Mouse (Mus musculus) liver, adult 10 weeks (tissue): ENCODE results near the gene Tnfrsf13b. TPM values are rescaled to one million over a fixed set of nuclear protein-coding genes. Genes with fewer than 3 reads are reported as not detected.

Experiments
- polyA plus RNA-seq: library from polyadenylated mRNA; stranded (reverse); fragments of 350-450 nt; fragmentation: Illumina TruSeq; extraction: RNeasy Lipid Tissue Mini Kit (QIAGEN cat#74804); gene quantifications from one replicate; pipeline ENCODE4 v1.2.3, GENCODE M21; 2014; ENCODE audit warnings: low read depth, low replicate concordance

The Tnfrsf13b gene
- 0.40 TPM for polyA plus RNA-seq

DNA sequence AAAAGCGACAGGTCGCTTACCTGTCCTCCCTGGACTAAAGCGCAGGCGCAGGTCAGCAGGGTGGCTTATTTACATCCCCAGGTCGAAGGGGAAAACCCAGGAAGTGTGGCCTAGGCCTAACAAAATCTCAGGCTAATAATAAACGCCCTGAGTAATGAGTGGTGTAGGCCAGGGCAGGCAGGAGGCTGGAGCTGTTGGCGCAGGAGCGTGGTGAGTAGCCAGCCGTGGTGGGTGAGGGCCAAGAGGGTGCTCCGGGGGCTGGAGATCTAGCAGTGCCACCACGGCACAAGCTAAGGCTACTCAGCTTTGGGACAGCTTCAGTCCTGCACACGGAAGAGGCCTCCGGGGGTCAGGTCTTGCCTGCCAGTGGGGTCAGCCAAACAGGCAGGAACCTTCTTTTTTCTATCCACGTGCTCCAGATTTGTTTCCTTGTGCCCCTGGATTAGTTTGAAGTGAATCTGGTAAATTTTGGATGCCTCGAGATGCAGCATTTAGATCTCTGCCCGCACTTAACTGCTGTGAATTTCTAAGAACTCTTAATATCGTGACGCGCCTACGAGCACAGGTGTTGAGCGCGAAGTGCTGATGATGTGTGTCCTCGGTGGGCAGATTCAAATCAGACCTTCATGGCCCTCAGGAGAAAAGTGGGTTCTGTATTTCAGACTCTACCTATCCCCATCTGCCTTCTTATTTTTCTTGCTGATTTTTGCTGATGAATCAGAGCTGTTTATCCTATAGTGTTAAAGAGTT, at the start of gene Tnfrsf13b:
Gene Tnfrsf13b (plus strand): TSS at position 150 of the 750 bp plus-strand sequence.

DNA sequence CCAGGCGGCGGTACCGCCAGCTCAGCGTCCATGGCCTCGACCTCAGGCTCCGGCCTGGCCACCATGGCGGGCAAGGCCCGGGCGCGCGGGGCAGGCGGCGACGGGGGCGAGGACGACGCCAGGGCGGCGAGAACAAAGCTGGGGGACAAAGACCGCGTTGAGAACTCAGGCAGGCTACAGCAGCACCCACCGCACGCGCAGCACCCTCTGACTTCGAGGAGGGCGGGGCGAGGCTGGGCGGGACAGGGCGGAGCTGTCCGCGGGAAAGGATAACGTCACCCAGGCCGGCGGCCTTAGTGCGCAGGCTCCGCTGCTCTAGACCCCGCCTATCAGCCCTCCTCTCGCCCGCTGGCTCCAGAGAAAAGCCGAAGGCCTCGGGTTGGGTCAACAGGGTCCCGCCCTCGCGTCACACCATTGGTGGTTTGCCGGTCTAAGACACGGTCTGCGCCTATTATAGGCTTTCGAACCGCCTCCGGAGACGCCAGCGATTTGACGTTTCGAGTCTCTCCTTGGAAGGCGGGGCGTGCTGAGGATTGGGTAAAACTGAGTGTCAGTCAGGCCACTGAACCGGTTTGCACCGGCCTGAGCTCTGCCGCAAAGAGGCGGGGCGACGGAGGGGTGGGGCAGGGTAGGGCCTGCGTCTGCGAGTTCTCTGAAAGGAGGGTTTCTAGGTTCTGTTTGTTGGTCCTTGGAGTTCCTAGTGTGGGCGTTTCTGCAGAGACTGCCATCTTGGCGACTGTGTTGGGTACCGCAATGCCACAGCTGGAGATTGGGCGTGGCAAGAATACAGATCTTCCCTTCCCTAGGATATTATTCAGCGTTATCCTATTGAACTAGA, 48.5 kb downstream of the Tnfrsf13b start, which contains the start of gene Usp22:
Gene Usp22 (minus strand): TSS at position 235 of the 838 bp plus-strand sequence.

Other genes starting within 250 kb of the Tnfrsf13b start
- gene Tmem11, start 247.5 kb upstream of the Tnfrsf13b start, polyA plus RNA-seq = 9.5 TPM
- 0.69 TPM for gene Natd1, start 212.0 kb upstream of the Tnfrsf13b start, polyA plus RNA-seq
- gene Map2k3, start 194.7 kb upstream of the Tnfrsf13b start, polyA plus RNA-seq = 11.7 TPM
- gene Kcnj12, start 104.2 kb upstream of the Tnfrsf13b start, polyA plus RNA-seq = not detected
- gene Usp22, start 48.3 kb downstream of the Tnfrsf13b start, polyA plus RNA-seq = 8.4 TPM
- gene Aldh3a1, start 80.8 kb downstream of the Tnfrsf13b start, polyA plus RNA-seq = not detected
- 330 TPM for gene Aldh3a2, start 140.7 kb downstream of the Tnfrsf13b start, polyA plus RNA-seq
- not detected for gene Slc47a2, start 216.1 kb downstream of the Tnfrsf13b start, polyA plus RNA-seq